Mouse (Mus musculus) cerebellum, adult 9-11 months (tissue): ENCODE measurements around the gene Lta.

ENCODE experiments used
- DNase-seq: peaks from one replicate; pipeline ENCODE4 v3.0.0; 2022

The Lta gene

DNA sequence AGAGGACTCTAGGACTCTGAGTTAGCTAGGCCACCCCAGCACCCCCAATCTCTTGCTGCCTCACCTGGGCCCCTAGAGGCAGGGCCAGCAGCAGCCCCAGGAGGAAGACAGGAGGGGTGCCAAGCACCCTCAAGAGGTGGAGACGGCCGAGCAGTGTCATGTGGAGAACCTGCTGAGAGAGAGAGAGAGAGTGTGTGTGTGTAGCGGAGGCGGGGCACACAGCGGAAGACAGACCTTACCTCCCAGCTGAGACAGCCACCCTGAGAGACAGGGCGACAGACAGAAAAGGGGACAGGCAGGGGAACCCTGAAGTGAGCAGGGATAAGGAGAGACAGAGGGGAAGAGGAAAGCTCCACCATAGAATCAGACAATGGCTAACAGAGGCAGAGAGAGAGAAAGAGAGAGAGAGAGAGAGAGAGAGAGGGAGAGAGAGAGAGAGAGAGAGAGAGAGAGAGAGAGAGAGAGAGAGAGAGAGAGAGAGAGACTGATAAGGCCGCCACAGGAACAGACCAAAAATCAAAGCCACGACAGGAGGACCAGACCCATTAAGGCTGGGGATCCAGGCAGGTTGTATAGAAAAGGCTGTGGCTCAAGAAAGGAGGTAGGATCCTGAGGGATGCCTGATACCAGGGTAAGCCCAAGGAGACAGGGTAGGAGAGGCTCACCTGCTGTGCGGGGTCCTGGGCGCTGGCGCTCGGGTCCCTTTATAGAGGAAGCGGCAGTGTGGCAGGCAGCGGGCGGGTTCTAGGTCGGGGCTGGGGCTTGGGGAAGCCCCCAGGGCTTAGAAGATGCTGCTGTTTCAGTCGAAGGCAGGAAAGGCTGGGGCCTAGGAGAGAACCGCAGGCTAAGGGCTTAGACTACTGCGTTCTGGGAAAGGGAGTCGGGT, at the start of gene Lta:
Gene Lta, minus strand, starts transcription at position 858 of the 886 bp plus-strand sequence.
- DNase-seq = no peak

- DNase-seq = peak; percentile 60
Measured at GRCm38 (mm10) chr17:35254241-35255098, 49.3 kb upstream of the Lta start.

DNA sequence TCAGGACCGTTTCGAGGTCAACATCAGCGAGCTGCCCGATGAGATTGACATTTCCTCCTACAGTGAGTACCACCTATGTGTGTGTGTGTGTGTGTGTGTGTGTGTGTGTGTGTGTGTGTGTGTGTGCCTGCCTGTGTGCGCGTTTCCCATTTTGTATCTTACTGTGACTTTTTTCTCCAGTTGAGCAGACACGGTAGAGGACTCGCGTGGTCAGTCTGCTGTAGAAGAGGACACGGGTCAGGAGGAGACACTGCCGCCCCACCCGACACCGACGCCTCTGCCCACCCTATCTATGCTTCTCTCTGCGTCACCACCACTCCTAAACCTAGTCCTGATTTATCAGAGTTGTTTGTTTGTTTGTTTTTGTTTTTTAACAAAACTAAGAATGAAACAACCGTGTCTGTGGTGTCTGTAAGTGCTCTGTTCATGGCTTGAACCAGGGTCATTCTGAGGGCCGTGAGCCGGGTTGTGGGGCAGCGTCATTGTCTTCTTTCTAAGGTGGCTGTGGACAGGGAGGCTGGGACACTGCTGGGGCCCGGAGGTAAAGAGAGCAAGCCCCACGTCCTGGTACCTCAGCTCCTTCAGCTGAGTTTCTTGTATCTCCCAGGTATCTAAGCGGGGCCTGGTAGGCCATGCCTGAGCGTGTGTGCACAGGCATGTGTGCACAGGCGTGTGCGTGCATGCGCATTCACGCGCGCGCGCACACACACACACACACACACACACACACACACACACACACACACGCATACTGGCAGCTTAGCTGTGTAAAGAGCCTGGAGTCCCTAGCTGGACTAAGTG, 48.3 kb upstream of the Lta start:
- peak; percentile 20 for DNase-seq

DNA sequence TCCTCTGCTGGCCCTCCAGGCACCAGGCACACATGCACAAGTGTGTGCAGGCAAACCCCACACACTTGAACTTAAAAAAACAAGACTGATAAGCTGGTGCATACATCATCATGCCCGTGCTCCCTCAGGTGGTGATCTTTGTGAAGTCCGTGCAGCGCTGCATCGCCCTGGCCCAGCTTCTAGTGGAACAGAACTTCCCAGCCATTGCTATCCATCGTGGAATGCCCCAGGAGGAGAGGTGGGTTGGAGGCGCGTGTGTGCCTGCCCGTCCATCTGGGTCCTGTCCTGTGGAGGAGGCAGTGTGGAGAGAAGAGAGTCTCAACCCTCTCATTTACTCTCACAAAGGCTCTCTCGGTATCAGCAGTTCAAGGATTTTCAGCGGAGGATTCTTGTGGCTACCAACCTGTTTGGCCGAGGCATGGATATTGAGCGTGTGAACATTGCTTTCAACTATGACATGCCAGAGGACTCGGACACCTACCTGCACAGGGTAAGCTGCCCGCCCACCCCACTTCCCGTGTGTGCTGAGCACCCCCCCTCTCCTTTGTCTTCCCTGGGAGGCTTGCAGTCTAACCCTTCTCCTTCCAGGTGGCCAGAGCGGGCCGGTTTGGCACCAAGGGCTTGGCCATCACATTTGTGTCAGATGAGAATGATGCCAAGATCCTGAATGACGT, 47.6 kb upstream of the Lta start:
- DNase-seq = peak; percentile 39

- DNase-seq = peak; percentile 24
Measured at GRCm38 (mm10) chr17:35251981-35252380, 46.8 kb upstream of the Lta start.

GRCm38 (mm10) chr17:35251162-35251719, 46.1 kb upstream of the Lta start:
- peak; percentile 27 for DNase-seq

DNA sequence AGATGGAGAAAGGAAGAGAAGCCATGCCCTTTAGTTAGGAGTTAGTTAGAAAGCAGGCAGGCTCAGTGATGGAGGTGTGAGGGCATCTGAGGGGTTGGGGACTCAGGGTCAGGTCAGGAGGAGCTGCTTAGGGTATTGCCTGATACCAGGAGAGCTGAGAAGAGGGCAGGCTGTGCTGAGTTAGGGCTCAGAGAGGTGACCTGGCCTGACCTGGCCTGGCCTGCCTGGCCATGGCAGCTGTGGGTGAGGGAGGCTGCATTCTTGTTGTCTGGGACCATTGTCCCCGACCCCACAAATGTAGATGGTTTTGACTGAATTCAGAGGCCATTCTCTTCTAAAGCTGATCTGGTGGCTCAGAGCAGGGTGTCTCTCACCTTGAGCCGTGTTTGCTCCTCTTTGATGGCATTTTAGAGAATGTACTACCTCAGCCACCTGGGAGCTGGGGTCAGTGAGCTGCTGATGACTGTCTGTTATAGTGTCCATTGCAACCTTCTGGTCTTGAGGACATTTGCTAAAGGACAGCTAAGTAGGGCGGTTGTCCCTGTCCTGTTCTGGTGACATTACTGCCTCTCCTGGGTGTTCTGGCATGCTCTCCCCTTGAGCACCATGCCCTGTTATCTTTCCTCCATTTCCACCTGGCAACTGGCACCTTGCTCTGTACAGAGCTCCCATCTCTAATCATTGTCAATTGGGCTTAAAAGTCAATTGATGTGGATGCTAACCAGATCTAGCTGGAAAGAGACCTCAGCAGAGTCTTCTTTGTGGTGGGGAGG, 45.4 kb upstream of the Lta start:
- DNase-seq = peak; percentile 23

- DNase-seq = no peak
Measured at GRCm38 (mm10) chr17:35249451-35250197, 44.5 kb upstream of the Lta start.

DNA sequence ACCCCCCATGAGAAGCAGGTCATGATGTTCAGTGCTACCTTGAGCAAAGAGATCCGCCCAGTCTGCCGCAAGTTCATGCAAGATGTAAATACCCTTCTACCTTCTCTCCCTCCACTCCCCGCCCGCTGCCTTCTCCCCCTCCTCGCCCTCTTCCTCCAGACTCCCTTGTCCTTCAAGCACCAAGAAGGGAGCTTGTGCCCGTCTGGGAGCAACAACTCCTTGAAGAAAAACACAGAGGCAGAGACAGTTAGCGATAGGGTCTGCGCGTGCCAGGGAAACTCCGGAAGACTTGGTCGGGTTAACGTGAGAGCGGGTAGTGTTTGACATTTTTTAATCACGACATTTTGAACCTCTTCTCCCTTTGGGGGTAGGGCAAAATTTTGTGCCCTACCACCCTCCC, 43.8 kb upstream of the Lta start:
- DNase-seq = peak; percentile 24

- DNase-seq = no peak
Measured at GRCm38 (mm10) chr17:35247144-35247543, 42.0 kb upstream of the Lta start.

- DNase-seq = peak; percentile 28
Measured at GRCm38 (mm10) chr17:35245731-35246623, 40.8 kb upstream of the Lta start.

DNA sequence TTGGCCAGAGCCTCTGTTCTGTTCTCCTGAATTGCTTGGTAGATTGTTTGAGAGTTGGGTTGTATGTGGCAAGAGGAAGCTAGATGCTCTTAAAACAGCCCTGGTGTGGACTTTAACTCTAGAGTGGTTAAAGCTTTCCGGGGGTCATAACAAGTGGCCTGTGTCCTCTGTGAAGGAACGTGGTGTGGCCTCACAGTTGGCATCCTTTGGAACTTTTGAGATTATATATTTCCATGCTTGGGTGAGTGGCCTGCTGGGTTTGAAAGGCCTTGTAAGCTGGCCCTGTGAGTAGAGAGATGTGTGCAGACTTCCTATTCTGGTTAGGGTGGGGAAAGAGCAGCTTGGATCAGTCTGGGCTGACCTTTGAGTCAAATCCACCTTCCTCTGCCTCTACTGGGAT, 39.8 kb upstream of the Lta start:
- DNase-seq = no peak

- peak; percentile 77 for DNase-seq
Measured at GRCm38 (mm10) chr17:35243086-35243485, 37.9 kb upstream of the Lta start.

- DNase-seq = peak; percentile 71
Measured at GRCm38 (mm10) chr17:35242015-35242941, 37.1 kb upstream of the Lta start.

GRCm38 (mm10) chr17:35241305-35242014, 36.3 kb upstream of the Lta start, which contains the start of gene Ddx39b:
Ddx39b (plus strand) TSS chr17:35241746.
- peak; percentile 97 for DNase-seq

- DNase-seq = peak; percentile 73
Measured at GRCm38 (mm10) chr17:35240384-35241304, 35.5 kb upstream of the Lta start.
